Mouse (Mus musculus) monocyte, adult 5-6 weeks (primary cell): ENCODE data around the gene Tns2. TPM values are rescaled to one million over a fixed set of nuclear protein-coding genes. Genes with fewer than 3 reads are reported as not detected.

Experiments
- ATAC-seq: fragments of 153-309, 156-312 bp; replicated peaks from 2 replicates; pipeline ENCODE4 v1.8.0; 2017; ENCODE audit warnings: mild to moderate bottlenecking; ENCODE audit not compliant: low TSS enrichment, insufficient number of reproducible peaks, severe bottlenecking, poor library complexity, low FRiP score
- total RNA-seq: library from RNA; stranded (forward); fragments of 200-1000, 200-491, 200-594 nt; gene quantifications from 3 replicates; pipeline ENCODE4 v1.2.3, GENCODE M21; 2017

Gene Tns2
- total RNA-seq, 1 experiment from 2014 or later, result not detected

- ATAC-seq, result no peak
These were observed 10.2 kb upstream of the Tns2 start for GRCm38 (mm10) chr15:102089914-102090585.

- ATAC-seq, result peak; percentile 48; the same call in 1 of the 2 replicates
These were observed 9.0 kb upstream of the Tns2 start for GRCm38 (mm10) chr15:102091063-102091679.

- no peak for ATAC-seq
These were observed 8.5 kb upstream of the Tns2 start for GRCm38 (mm10) chr15:102091688-102092087.

GRCm38 (mm10) chr15:102092222-102092621, 8.0 kb upstream of the Tns2 start:
- no peak for ATAC-seq

- no peak for ATAC-seq
These were observed 6.1 kb upstream of the Tns2 start for GRCm38 (mm10) chr15:102094157-102094556.

- no peak for ATAC-seq
These were observed 5.2 kb upstream of the Tns2 start for GRCm38 (mm10) chr15:102094988-102095387.

GRCm38 (mm10) chr15:102097147-102097915, 2.9 kb upstream of the Tns2 start:
- ATAC-seq, result no peak

GRCm38 (mm10) chr15:102097991-102098555, 2.1 kb upstream of the Tns2 start:
- no peak for ATAC-seq

- ATAC-seq, result no peak
These were observed 953 bp upstream of the Tns2 start for GRCm38 (mm10) chr15:102099260-102099659.

- no peak for ATAC-seq
These were observed 447 bp upstream of the Tns2 start for GRCm38 (mm10) chr15:102099771-102100160.

GRCm38 (mm10) chr15:102100996-102101671, 921 bp downstream of the Tns2 start:
- ATAC-seq, result no peak

- no peak for ATAC-seq
These were observed 1.7 kb downstream of the Tns2 start for GRCm38 (mm10) chr15:102101672-102102541.

GRCm38 (mm10) chr15:102102548-102103121, 2.4 kb downstream of the Tns2 start:
- no peak for ATAC-seq

- ATAC-seq, result no peak
These were observed 3.2 kb downstream of the Tns2 start for GRCm38 (mm10) chr15:102103371-102103946.

GRCm38 (mm10) chr15:102103947-102104555, 3.8 kb downstream of the Tns2 start:
- ATAC-seq, result no peak

GRCm38 (mm10) chr15:102105360-102105759, 5.1 kb downstream of the Tns2 start:
- ATAC-seq, result no peak
